Mouse (Mus musculus) layer of hippocampus, postnatal 36 days (tissue): ENCODE measurements at regions not wholly inside any gene's neighbourhood (a gene's known extent, or its start where the extent isn't known, plus 50 kb on each side); places are given as distances from the start of the nearest gene placed in this dataset.

Experiments used
- DNase-seq, 2 experiments: peaks; one replicate each; pipeline ENCODE4 v3.0.0; 2022

GRCm38 (mm10) chr16:51457166-51457565, 573.9 kb upstream of the Cblb start:
- DNase-seq = no peak

GRCm38 (mm10) chr16:51475690-51476089, 555.3 kb upstream of the Cblb start:
- no peak for DNase-seq

- no peak for DNase-seq
These were observed 534.9 kb upstream of the Cblb start for GRCm38 (mm10) chr16:51496096-51496495.

GRCm38 (mm10) chr16:51497777-51498176, 533.2 kb upstream of the Cblb start:
- no peak for DNase-seq

GRCm38 (mm10) chr16:51517079-51517478, 513.9 kb upstream of the Cblb start:
- DNase-seq = no peak

GRCm38 (mm10) chr16:51520762-51521161, 510.3 kb upstream of the Cblb start:
- DNase-seq = no peak

- DNase-seq = no peak
These were observed 509.5 kb upstream of the Cblb start for GRCm38 (mm10) chr16:51521317-51522092.

GRCm38 (mm10) chr16:51524023-51524422, 507.0 kb upstream of the Cblb start:
- DNase-seq = no peak

- no peak for DNase-seq
These were observed 498.5 kb upstream of the Cblb start for GRCm38 (mm10) chr16:51532496-51532895.

- DNase-seq = no peak
These were observed 487.3 kb upstream of the Cblb start for GRCm38 (mm10) chr16:51543769-51544168.

GRCm38 (mm10) chr16:51547032-51547431, 484.0 kb upstream of the Cblb start:
- DNase-seq = no peak

- no peak for DNase-seq
These were observed 468.0 kb upstream of the Cblb start for GRCm38 (mm10) chr16:51562866-51563658.

- DNase-seq = peak; percentile 8
These were observed 467.0 kb upstream of the Cblb start for GRCm38 (mm10) chr16:51564064-51564463.

- no peak for DNase-seq
These were observed 453.0 kb upstream of the Cblb start for GRCm38 (mm10) chr16:51577915-51578593.

- no peak for DNase-seq
These were observed 450.5 kb upstream of the Cblb start for GRCm38 (mm10) chr16:51580525-51580924.

- DNase-seq = no peak
These were observed 441.1 kb upstream of the Cblb start for GRCm38 (mm10) chr16:51589924-51590397.

- DNase-seq = no peak
These were observed 413.4 kb upstream of the Cblb start for GRCm38 (mm10) chr16:51617579-51617978.

- no peak for DNase-seq
These were observed 384.4 kb upstream of the Cblb start for GRCm38 (mm10) chr16:51646646-51647045.

GRCm38 (mm10) chr16:51650100-51650499, 380.9 kb upstream of the Cblb start:
- no peak for DNase-seq

GRCm38 (mm10) chr16:51650683-51651082, 380.3 kb upstream of the Cblb start:
- DNase-seq = no peak

- no peak for DNase-seq
These were observed 369.3 kb upstream of the Cblb start for GRCm38 (mm10) chr16:51661693-51662092.

- no peak for DNase-seq
These were observed 366.7 kb upstream of the Cblb start for GRCm38 (mm10) chr16:51664325-51664724.

- DNase-seq = no peak
These were observed 355.9 kb upstream of the Cblb start for GRCm38 (mm10) chr16:51675101-51675500.
